Mouse (Mus musculus) intestine, embryonic 16.5 days (tissue): ENCODE data around the gene Nfe2l1. TPM values are rescaled to one million over a fixed set of nuclear protein-coding genes. Genes with fewer than 3 reads are reported as not detected.
"Not testable (repeated sequence)": the region's sequence is repeated elsewhere in the genome, so short reads cannot be mapped to it uniquely, and the experiment has no call there.

ENCODE experiments used
- ATAC-seq: fragments of 200-750 bp; cut with Nextera tagmentation; 2 replicates; pipeline ENCODE4 v1.8.0; 2017; ENCODE audit warnings: moderate TSS enrichment, moderate library complexity
- H3K27ac ChIP-seq: fragments of 300-500 bp; sonication (generic); 2 replicates; pipeline ENCODE4 v1.5.1; 2014; ENCODE audit warnings: mild to moderate bottlenecking, low read length
- H3K27me3 ChIP-seq: fragments of 300-500 bp; sonication (generic); replicated peaks from 2 replicates; pipeline ENCODE4 v1.6.1; 2014; ENCODE audit warnings: low read length, control low read depth, mixed read lengths; ENCODE audit not compliant: control insufficient read depth, insufficient read depth
- H3K36me3 ChIP-seq: fragments of 300-500 bp; sonication (generic); 2 replicates; pipeline ENCODE4 v1.6.1; 2014; ENCODE audit warnings: low read length, control low read depth; ENCODE audit not compliant: control insufficient read depth, insufficient read depth
- H3K4me1 ChIP-seq: fragments of 300-500 bp; sonication (generic); 2 replicates; pipeline ENCODE4 v1.6.1; 2014; ENCODE audit warnings: low read length, control low read depth, mixed read lengths; ENCODE audit not compliant: control insufficient read depth, insufficient read depth
- H3K4me2 ChIP-seq: fragments of 300-500 bp; sonication (generic); 2 replicates; pipeline ENCODE4 v1.6.1; 2014; ENCODE audit warnings: low read depth, low read length, control low read depth
- H3K4me3 ChIP-seq: fragments of 300-500 bp; sonication (generic); 2 replicates; pipeline ENCODE4 v1.5.1; 2014; ENCODE audit warnings: mild to moderate bottlenecking, low read length
- H3K9ac ChIP-seq: fragments of 300-500 bp; sonication (generic); 2 replicates; pipeline ENCODE4 v1.6.1; 2014; ENCODE audit warnings: low read depth, low read length
- H3K9me3 ChIP-seq: fragments of 300-500 bp; sonication (generic); 2 replicates; pipeline ENCODE4 v1.6.1; 2016; ENCODE audit warnings: low read length, control low read depth; ENCODE audit not compliant: control insufficient read depth
- WGBS: fragments of 180-500 bp; shearing (Covaris S2); extraction: QIAGEN DNeasy Blood & Tissue Kit; methylation state at CpG from one replicate; pipeline ENCODE4 v1.1.7; 2014; 5-methylcytosine and 5-hydroxymethylcytosine counted together
- polyA plus RNA-seq: library from polyadenylated mRNA; unstranded; fragments of >200 nt; fragmentation: Nextera tagmentation; extraction: Ambion mirVana; gene quantifications from 2 replicates; pipeline ENCODE4 v1.2.1, GENCODE M21; 2015

The Nfe2l1 gene
- polyA plus RNA-seq, 1 experiment from 2014 or later, result 52.5 TPM

DNA sequence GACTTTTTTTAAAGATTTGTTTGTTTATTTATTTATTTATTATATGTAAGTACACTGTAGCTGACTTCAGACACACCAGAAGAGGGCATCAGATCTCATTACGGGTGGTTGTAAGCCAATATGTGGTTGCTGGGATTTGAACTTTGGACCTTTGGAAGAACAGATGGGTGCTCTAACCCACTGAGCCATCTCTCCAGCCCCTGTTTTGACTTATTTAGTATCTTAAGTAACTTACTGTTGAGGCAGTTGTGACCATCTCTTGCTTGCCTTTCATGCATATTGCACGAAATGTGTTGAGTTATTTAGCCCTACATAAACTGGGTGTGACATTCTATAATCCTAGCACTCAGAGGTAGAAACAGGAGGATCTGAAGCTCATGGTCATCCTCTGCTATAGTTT, 30.3 kb downstream of the Nfe2l1 start:
- H3K9me3 ChIP-seq, result no peaks in the 10 kb centered on the region
- H3K4me2 ChIP-seq, result no peak overlapping the region
- no peak overlapping the region for H3K27ac ChIP-seq
- no peak overlapping the region for H3K4me3 ChIP-seq
- ATAC-seq, result no peak
- H3K36me3 ChIP-seq, result peaks cover 13% of the 10 kb centered on the region
- H3K4me1 ChIP-seq, result no peaks in the 10 kb centered on the region
- H3K9ac ChIP-seq, result no peak overlapping the region
- 88% methylated on average over 2 of the region's 2 CpGs for WGBS
- no peaks in the 10 kb centered on the region for H3K27me3 ChIP-seq

DNA sequence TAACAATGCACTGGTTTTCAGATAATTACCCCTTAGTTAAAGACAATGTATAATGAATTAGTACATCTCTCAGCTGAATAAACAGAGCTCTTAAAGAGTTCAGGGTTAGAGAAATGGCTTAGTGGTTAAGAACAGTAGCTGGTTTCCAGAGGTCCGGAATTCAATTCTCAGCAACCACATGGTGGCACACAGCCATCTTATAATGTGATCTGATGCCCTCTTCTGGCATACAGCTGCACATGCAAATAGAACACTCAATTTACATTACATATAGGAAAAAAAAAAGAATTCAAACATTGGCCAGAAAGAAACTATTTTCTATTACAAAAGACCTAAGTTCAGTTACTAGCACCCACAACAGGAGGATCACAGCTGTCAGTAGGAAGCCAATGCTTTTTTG, 33.2 kb downstream of the Nfe2l1 start:
- Histone ChIP-seq H3K27me3 (no peaks in the 10 kb centered on the region), H3K4me2 (no peak overlapping the region), H3K4me1 (peaks cover 4% of the 10 kb centered on the region), H3K4me3 (no peak overlapping the region), H3K9me3 (no peaks in the 10 kb centered on the region), H3K36me3 (0 out of 2 replicates have a peak, but pooled peaks cover 4% of the 10 kb centered on the region), H3K27ac (no peak overlapping the region), H3K9ac (no peak overlapping the region)
- ATAC-seq, result no peak
- 60% methylated on average over 1 of the region's 1 CpGs for WGBS

DNA sequence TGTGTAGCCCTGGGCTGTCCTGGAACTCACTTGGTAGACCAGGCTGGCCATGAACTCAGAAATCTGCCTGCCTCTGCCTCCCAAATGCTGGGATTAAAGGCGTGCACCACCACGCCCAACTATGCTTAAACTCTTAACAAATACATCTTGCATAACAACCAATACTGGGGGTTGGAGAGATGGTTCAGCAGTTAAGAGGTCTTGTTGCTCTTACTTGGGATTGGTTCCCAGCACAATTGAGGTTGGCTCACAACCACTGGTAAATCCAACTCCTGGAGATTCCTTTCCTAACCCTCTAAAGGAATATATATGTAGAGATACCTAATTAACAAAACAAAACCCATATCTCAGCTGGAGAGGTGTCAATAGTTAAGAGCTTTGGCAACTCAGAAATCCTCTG, 33.7 kb downstream of the Nfe2l1 start:
- 0 out of 2 replicates have a peak, but pooled peaks cover 4% of the 10 kb centered on the region for H3K36me3 ChIP-seq
- H3K27me3 ChIP-seq, result no peaks in the 10 kb centered on the region
- H3K4me1 ChIP-seq, result peaks cover 4% of the 10 kb centered on the region
- ATAC-seq, result no peak
- no peak overlapping the region for H3K27ac ChIP-seq
- H3K9ac ChIP-seq, result no peak overlapping the region
- H3K4me3 ChIP-seq, result no peak overlapping the region
- no peaks in the 10 kb centered on the region for H3K9me3 ChIP-seq
- 99% methylated on average over 2 of the region's 2 CpGs for WGBS
- H3K4me2 ChIP-seq, result no peak overlapping the region

DNA sequence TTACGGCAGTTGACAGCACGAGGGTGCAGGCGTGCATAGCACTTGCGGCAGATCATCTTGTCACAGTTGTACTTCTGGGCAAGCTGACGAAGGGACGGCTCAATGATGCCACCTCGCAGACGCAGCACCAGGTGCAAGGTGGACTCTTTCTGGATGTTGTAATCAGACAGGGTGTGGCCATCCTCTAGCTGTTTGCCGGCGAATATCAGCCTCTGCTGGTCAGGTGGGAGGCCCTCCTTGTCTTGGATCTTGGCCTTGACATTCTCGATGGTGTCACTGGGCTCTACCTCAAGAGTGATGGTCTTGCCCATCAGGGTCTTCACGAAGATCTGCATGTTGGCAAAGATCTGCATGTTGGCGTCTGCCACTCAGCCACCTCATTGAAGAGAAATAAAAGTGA, 34.3 kb downstream of the Nfe2l1 start:
- Histone ChIP-seq H3K9ac (no peak overlapping the region), H3K27me3 (no peaks in the 10 kb centered on the region), H3K4me3 (no peak overlapping the region), H3K4me2 (no peak overlapping the region), H3K27ac (no peak overlapping the region), H3K4me1 (peaks cover 10% of the 10 kb centered on the region), H3K9me3 (no peaks in the 10 kb centered on the region), H3K36me3 (0 out of 2 replicates have a peak, but pooled peaks cover 4% of the 10 kb centered on the region)
- 88% methylated on average over 13 of the region's 13 CpGs for WGBS
- ATAC-seq, result 0 out of 2 replicates have a peak, but pooled peaks have one; percentile 7

DNA sequence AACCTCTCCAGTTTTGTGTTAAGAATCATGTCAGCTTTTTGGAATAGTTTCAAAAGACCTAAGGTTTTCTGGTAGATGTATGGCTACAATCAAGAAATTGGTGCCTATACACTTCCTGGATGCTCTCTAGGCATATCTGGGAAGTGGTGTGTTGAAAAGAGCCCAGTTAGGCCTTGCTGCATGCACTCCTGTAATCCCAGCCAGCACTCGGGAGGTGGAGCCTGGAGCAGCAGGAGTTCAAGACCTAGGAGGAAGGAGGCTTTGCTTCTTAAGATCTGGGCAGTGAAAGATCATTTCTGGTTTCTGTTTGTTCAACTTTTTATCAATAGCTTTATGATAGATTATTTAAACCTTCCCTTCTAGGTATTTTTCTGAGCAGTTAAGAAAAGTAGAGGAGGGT, 39.1 kb downstream of the Nfe2l1 start:
- Histone ChIP-seq H3K27me3 (no peaks in the 10 kb centered on the region), H3K4me3 (no peak overlapping the region; the same call in 1 of the 2 replicates), H3K27ac (no peak overlapping the region), H3K36me3 (no peaks in the 10 kb centered on the region), H3K4me1 (peaks cover 15% of the 10 kb centered on the region), H3K9ac (no peak overlapping the region), H3K9me3 (no peaks in the 10 kb centered on the region), H3K4me2 (peak overlapping the region; percentile 83)
- ATAC-seq, result no peak
- WGBS, result 3% methylated on average over 1 of the region's 1 CpGs

DNA sequence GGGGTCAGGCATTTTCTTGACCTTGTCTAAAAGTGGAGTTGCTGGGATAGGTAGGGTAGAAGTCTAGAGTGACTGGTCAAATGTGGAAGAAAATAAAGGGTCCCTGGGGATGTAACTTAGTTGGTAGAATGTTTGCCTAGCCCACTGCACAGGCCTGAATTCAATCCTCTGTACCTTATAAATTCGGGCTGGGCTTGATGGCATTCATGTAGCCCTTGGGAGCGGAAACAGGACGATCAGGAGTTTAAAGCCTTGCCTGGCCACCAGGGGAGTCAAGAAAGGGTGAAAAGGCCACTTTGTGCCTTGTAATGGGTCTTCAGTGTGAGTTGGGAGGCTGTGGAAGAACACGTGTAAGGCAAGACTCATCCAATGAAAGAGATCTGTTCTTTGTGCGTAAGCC, 39.8 kb downstream of the Nfe2l1 start:
- no peak for ATAC-seq
- H3K9me3 ChIP-seq, result no peaks in the 10 kb centered on the region
- H3K4me3 ChIP-seq, result peak overlapping the region; percentile 93
- H3K4me2 ChIP-seq, result peak overlapping the region; percentile 83
- H3K4me1 ChIP-seq, result peaks cover 15% of the 10 kb centered on the region
- H3K9ac ChIP-seq, result peak overlapping the region; percentile 89
- H3K36me3 ChIP-seq, result no peaks in the 10 kb centered on the region
- no peaks in the 10 kb centered on the region for H3K27me3 ChIP-seq
- peak overlapping the region; percentile 96; the same call in 1 of the 2 replicates for H3K27ac ChIP-seq
- 5% methylated on average over 5 of the region's 5 CpGs for WGBS

DNA sequence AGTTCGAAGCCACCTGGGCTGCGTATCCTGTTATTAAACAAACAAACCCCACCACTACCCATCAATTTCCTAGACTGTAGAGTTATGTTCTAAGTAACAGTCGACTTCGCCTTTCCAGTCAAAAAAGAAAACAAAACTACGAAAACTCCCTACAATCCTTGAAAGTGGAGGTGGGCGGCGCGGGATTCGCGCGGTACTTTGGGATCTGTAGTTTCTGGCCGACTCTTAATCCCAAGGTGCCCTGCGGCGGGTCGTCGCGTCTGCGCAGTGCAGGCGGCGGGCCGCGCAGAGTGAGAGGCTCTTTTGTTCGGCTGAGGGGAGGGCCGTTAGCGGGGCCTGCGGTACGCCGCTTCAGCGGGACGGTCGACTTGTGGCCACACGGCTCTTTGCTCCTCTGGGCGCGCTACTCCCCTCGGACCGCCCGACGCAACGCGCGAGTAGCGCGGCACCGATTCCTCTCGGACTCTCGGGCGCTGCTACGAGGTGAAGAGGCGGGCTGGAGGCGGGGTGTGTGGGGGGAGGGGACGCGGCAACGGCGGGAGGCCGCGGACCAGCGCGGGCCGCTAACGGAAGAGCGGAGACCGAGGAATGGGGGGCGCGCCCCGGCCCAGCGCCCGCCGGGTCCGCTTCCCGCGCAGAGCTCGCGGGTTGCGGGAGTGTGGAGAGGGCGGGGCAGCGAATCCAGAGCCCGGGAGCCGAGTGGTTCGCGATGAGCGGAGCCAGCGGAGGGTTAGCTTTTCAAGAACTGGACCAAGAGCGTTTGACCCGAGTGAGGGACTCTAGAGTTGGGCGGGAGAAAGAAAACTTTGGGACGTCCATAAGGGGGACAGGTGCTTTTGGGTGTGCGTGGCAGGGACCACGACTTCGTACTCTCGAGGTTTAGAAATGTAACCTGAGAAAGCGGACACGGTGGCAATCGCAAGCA, 40.6 kb downstream of the Nfe2l1 start, which contains the start of gene Cbx1:
Cbx1 (plus strand) TSS at position 257 of the 925 bp plus-strand sequence.
- Histone ChIP-seq H3K27ac (peak within 1 kb of the TSS; percentile 96), H3K27me3 (no peaks in the 10 kb centered on the region), H3K36me3 (no peaks in the 10 kb centered on the region), H3K4me1 (peaks cover 15% of the 10 kb centered on the region), H3K4me3 (peak within 1 kb of the TSS; percentile 93), H3K9ac (peak within 1 kb of the TSS; percentile 89), H3K4me2 (peak within 1 kb of the TSS; percentile 83), H3K9me3 (no peaks in the 10 kb centered on the region)
- ATAC-seq, result peak; percentile 99
- under 1% methylated on average over 89 of the region's 93 CpGs for WGBS

DNA sequence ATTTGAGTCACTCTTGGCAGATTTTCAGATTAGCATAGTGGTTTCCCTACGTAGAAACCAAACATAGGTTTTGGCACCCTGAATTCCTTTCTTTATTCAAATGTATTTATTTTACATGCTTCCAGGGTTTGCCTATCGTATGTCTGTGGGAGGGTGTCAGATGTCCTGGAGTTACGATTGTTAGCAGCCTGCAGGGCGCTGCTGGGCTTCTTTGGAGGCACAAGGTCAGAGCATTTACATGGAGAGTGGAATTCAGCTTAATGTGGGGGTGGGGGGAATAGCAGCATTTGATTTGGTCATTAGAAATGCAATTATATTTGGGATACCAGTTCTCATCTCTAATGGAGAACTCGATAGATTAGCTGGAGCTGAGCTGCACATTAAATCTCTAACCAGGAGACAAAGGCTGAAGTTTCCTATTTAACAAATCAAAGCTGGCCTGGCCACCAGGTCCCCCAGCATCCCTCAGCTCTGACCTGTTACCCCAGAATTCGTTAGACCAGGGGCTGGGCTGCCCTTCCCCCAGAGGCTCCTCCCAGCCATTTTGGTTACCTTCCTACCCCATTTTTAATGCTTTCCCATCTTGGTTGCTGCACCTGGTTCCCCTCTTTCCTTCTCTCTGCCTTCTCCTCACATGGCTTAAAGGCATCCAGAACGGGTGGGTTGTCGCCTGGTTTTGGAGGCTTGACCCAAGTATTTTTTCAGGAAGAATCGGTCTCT, 42.9 kb downstream of the Nfe2l1 start:
- Histone ChIP-seq H3K4me1 (peaks cover 11% of the 10 kb centered on the region), H3K27me3 (no peaks in the 10 kb centered on the region), H3K27ac (no peak overlapping the region), H3K4me2 (no peak overlapping the region), H3K36me3 (no peaks in the 10 kb centered on the region), H3K4me3 (no peak overlapping the region), H3K9ac (no peak overlapping the region), H3K9me3 (no peaks in the 10 kb centered on the region)
- 43% methylated on average over 9 of the region's 9 CpGs for WGBS
- no peak for ATAC-seq

DNA sequence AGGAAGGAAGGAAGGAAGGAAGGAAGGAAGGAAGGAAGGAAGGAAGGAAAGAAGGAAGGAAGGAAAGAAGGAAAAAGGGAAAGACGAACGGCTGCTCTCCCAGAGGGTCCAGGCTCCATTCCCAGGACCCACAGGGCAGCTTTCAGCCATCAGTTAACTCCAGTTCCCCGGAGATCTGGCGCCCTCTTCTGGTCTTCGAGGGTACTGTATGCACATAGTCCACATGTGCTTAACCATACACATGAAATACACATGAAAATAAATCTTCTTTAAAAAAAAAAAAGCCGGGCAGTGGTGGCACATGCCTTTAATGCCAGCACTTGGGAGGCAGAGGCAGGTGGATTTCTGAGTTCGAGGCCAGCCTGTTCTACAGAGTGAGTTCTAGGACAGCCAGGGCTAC, 44.9 kb downstream of the Nfe2l1 start:
- H3K4me1 ChIP-seq, H3K27me3 ChIP-seq, H3K36me3 ChIP-seq, H3K4me3 ChIP-seq, H3K9me3 ChIP-seq, H3K9ac ChIP-seq, H3K4me2 ChIP-seq, H3K27ac ChIP-seq, ATAC-seq: not testable (repeated sequence)
- 14% methylated on average over 7 of the region's 7 CpGs for WGBS
